Mouse (Mus musculus) brain, adult 2 months (tissue): ENCODE data around the gene Vax2.

Experiments used
- DNase-seq: peaks from one replicate; pipeline ENCODE4 v3.0.0; 2011; ENCODE audit warnings: low read depth, low spot score

The Vax2 gene

GRCm38 (mm10) chr6:83711725-83712475 is 836 bp downstream of the Vax2 start:
- no peak for DNase-seq

GRCm38 (mm10) chr6:83713271-83714136 is 2.4 kb downstream of the Vax2 start:
- no peak for DNase-seq

DNA sequence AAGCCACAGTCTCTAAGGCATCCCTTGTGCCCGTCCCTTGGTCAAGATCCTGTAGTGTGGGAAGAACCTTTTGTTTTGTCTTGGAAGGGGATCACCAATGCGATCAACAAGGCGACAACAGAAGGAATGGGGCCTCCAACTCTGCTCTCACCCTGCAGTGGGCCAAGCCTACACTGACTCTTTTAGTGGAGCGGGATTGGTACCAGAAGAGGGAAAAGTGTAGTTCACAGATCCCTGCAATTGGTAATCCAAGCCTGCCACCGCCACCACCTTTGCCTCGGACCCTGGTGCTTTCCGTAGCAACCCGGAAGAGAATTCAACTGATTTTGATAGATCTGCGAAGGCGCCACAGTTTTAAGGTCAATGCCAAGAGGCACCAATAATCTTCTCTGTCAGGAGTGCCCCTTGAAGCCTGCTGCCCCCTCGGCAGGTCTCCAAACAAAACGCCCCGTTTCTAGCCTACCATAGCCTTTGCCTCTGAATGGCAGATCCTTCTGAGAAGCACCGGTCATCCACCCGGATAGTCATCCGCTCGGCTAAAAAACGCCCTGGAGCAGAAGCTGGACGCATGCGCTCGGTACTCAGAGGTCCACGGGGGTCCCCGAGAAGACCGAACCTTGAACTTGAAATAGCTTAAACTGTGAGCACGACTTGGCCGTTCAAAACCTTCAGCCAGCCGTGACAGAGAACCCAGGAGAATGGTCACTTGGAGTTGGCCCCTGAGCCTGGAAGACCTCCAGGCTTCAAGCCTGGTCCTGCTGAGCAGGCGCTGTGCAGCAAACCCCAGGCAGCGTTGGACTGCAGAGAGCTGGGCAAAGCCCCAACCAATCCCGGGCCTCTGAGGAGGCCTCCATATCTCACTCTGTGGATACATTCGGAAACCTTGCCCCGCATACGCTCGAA is 3.4 kb downstream of the Vax2 start:
- DNase-seq: no peak

GRCm38 (mm10) chr6:83715461-83716196 is 4.6 kb downstream of the Vax2 start:
- no peak for DNase-seq

GRCm38 (mm10) chr6:83717026-83717425 is 6.0 kb downstream of the Vax2 start:
- DNase-seq: no peak

GRCm38 (mm10) chr6:83722526-83722925 is 11.5 kb downstream of the Vax2 start:
- DNase-seq: no peak

DNA sequence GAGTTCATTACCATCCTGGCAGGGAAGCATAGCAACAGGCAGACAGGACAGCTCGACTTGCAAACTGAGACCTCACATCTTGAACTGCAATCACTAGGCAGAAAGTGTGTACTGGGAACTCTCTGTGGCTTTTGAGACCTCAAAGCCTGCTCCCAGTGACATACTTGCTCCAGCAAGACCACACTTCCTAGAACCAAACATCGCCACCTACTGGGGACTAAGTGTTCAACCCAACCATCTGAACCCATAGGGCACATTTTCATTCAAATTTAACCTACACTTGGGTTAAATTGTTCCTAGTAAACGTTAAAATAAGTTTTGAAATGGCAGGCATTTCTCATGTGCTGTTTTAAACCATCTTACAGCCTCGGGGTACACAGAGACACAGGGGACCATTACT is 16.1 kb downstream of the Vax2 start:
- no peak for DNase-seq

GRCm38 (mm10) chr6:83728488-83728887 is 17.4 kb downstream of the Vax2 start:
- DNase-seq: peak; percentile 11

- peak; percentile 25 for DNase-seq
Measured at GRCm38 (mm10) chr6:83729350-83729970, 18.4 kb downstream of the Vax2 start.

DNA sequence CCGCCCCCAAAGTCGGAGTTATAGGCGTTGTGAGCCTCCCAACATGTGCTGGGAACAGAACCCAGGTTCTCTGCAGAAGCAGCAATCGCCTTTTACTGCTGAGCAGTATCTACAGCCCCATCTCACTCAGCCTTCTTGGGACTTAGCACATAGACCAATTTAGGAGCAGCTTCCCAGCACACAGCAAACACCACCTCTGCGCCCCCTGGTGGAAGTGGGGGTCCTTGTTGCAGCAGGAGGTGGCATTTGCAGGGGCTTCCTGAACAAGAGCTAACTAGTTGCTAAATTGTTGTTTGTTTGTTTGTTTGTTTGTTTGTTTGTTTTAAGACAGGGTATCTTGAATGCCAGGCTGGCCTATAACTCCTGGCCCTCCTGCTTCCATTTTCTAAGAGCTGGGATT is 20.1 kb downstream of the Vax2 start:
- peak; percentile 59 for DNase-seq

GRCm38 (mm10) chr6:83737311-83737710 is 26.2 kb downstream of the Vax2 start:
- no peak for DNase-seq

DNA sequence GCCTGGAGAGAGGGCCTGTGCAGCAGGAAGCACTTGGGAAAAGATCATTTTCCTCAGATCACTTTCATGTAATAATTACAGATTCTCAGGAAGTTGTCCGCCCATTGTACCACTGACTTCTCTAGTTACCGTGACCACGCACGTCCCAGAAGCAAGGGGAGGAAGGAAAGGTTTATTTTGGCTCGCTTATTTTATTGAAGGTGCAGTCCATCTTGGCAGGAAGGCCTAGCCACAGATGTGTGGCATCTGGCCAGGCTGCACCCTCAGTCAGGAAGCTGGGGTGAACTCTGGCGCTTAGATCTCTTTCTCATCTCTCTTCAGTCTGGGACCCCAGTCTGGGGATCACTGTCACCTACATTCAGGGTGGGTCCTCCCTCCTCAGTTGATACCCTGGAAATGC is 27.5 kb downstream of the Vax2 start:
- DNase-seq: no peak

DNA sequence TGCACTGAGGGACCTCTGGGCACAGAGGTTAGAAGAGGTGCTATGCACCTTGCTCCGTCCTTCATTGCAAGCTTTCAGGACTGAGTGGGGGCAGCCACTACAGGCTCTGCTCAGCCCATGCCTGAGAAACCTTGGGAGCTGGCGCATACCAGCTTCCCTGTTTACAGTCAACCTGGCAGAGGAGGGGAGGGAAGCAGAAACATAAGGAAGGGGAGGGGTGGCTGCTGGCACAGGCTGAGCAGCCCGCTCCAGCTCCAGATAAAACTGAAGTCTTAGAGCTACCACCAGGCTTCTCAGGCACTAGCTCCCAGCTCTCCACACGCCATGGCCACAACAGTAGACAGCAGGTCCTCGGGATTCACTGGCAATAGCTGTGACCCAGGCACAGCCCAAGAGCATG is 31.7 kb downstream of the Vax2 start, which contains the start of gene Atp6v1b1:
Atp6v1b1 (plus strand) TSS at position 230 of the 400 bp plus-strand sequence.
- DNase-seq: no peak

- no peak for DNase-seq
Measured at GRCm38 (mm10) chr6:83743212-83743611, 32.1 kb downstream of the Vax2 start.

GRCm38 (mm10) chr6:83744126-83744525 is 33.1 kb downstream of the Vax2 start:
- DNase-seq: no peak

DNA sequence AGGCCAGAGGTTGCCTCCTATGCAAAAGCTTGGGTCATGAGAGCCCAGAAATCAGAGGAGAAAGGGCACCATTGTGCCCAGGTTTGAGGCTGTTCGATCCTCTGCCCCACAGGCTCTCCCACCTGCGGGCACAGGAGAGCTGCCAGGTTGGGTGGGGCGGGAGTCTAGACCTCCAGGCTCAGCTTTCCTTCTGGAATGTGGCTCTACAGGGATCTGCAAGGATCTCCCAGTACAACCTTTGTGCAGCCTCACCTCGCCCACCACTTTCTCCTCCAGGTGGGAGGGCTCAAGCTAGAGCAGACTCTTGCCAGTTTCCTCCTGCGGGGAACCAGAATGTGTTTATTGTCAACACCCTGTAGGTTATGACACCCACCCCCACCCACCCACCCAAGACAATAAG is 33.5 kb downstream of the Vax2 start:
- no peak for DNase-seq

DNA sequence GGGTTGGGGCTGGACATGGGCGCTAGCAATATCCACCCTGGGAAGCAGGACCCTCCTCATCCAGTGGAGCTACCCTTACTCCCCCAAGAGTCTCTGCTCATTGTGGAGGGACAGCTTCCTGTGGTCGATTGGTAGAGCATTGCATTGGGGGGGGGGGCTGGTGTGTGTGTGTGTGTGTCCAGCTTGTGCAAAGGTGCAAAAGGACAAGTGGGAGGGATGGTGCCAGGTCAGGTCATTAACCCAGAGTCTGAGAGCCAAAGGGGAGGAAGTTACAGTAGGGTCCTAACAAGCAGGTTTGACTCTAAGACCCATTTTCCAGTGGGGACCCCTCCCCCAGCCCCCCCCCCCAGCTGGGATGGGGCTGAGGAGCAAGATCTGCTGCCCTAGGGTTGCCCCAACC is 34.4 kb downstream of the Vax2 start:
- DNase-seq: no peak

- no peak for DNase-seq
Measured at GRCm38 (mm10) chr6:83749286-83749685, 38.2 kb downstream of the Vax2 start.

DNA sequence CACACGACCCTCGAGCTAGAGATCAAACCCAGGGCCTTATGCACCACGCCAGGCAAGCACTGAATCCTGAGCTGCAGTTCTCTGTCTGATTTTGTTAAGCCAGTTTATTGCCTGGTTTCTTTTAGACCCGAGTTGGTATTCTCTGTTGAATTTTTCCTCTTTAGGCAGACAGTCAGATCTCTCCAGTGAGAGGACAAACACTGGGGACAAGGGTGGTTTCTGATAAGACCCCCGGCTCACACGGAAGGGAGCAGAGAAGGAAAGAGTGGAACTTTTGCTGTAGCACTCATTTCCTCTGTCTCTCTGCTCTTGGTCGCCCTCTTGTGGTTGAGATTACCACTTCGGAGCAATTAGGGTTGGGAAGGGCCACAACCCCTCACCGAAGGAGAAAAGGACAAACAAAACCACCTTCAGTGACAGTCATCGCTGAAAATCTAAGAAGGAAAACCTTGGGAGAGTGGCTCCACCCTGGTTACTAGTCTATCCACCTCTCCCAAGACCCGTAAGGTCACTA is 39.2 kb downstream of the Vax2 start:
- DNase-seq: peak; percentile 47

GRCm38 (mm10) chr6:83756051-83756450 is 45.0 kb downstream of the Vax2 start:
- DNase-seq: no peak
